Mouse (Mus musculus) CH12.LX (cell line): ENCODE measurements around the gene Dnah11. TPM values are rescaled to one million over a fixed set of nuclear protein-coding genes. Genes with fewer than 3 reads are reported as not detected.
A peak's percentile ranks its signal among the peaks of the same experiment; 100 is the strongest.

Experiments used
- DNase-seq: peaks from one replicate; pipeline ENCODE4 v3.0.0-alpha.2; 2013; ENCODE audit errors: extremely low read depth
- H3K27ac ChIP-seq: 2 replicates; pipeline ENCODE4 v1.5.1; 2012; ENCODE audit warnings: low read depth, mild to moderate bottlenecking, control low read depth, moderate library complexity; ENCODE audit not compliant: insufficient read depth
- H3K27me3 ChIP-seq: replicated peaks from 2 replicates; pipeline ENCODE3; 2012; ENCODE audit warnings: inconsistent platforms
- H3K36me3 ChIP-seq, 2 experiments: replicated peaks in 1 of 2; 2 replicates each; pipeline versions ENCODE3 to v1.6.1; 2012; ENCODE audit warnings: inconsistent platforms in 1 of 2, low read length in 1 of 2, mild to moderate bottlenecking in 1 of 2, mixed read lengths in 1 of 2, moderate library complexity in 1 of 2; ENCODE audit not compliant: control insufficient read depth in 1 of 2, insufficient read depth in 1 of 2
- H3K4me1 ChIP-seq, 2 experiments: 2 replicates each; pipeline ENCODE4 v1.6.1; 2012; ENCODE audit warnings: inconsistent platforms in 1 of 2, moderate library complexity in 1 of 2; ENCODE audit not compliant: insufficient read depth in 2 of 2, control insufficient read depth in 1 of 2
- H3K4me2 ChIP-seq: 2 replicates; pipeline ENCODE4 v1.6.1; 2012; ENCODE audit warnings: low read depth, mild to moderate bottlenecking, control low read depth; ENCODE audit not compliant: poor library complexity, insufficient read depth, severe bottlenecking
- H3K4me3 ChIP-seq, 3 experiments: fragments of 150-350 bp in 1 of 3; sonication (generic) in 1 of 3; replicated peaks in 1 of 3; 2 replicates each; pipeline versions ENCODE3 to v1.5.1; 2011 to 2012; ENCODE audit warnings: low read depth in 2 of 3, low read length in 2 of 3, mild to moderate bottlenecking in 2 of 3, moderate library complexity in 2 of 3, control low read depth in 1 of 3, improper control_type of control experiment in 1 of 3, inconsistent platforms in 1 of 3, mixed read lengths in 1 of 3; ENCODE audit not compliant: poor library complexity in 1 of 3
- H3K79me2 ChIP-seq: replicated peaks from 2 replicates; pipeline ENCODE4 v1.6.1; 2012; ENCODE audit warnings: mild to moderate bottlenecking, moderate library complexity; ENCODE audit not compliant: control insufficient read depth, poor library complexity, insufficient read depth, severe bottlenecking; ENCODE audit errors: extremely low read depth
- H3K9ac ChIP-seq: 2 replicates; pipeline ENCODE4 v1.6.1; 2012; ENCODE audit warnings: low read depth, mild to moderate bottlenecking, control low read depth, moderate library complexity; ENCODE audit not compliant: insufficient read depth
- H3K9me3 ChIP-seq: replicated peaks from 2 replicates; pipeline ENCODE3; 2012; ENCODE audit warnings: low read length, inconsistent platforms, mixed read lengths
- BHLHE40 ChIP-seq: IDR thresholded peaks from 2 replicates; pipeline ENCODE4 v1.6.1; 2011; ENCODE audit warnings: mild to moderate bottlenecking, low read depth, low read length, improper control_type of control experiment
- CTCF ChIP-seq, 2 experiments: IDR thresholded peaks in 1 of 2; conservative IDR thresholded peaks in 1 of 2; 2 replicates each; pipeline ENCODE4 v1.5.1; 2011 to 2012; ENCODE audit warnings: low read depth in 2 of 2, low read length in 2 of 2, improper control_type of control experiment in 1 of 2, inconsistent platforms in 1 of 2, mild to moderate bottlenecking in 1 of 2, moderate library complexity in 1 of 2
- E2F4 ChIP-seq: IDR thresholded peaks from 2 replicates; pipeline ENCODE4 v1.6.1; 2011; ENCODE audit warnings: low read depth, low read length, improper control_type of control experiment; ENCODE audit not compliant: insufficient replicate concordance
- GABPA ChIP-seq: IDR thresholded peaks from 2 replicates; pipeline ENCODE4 v1.6.1; 2012; ENCODE audit warnings: low read depth, low read length, improper control_type of control experiment, inconsistent platforms; ENCODE audit not compliant: insufficient replicate concordance
- JUND ChIP-seq: conservative IDR thresholded peaks from 2 replicates; pipeline ENCODE4 v1.6.1; 2011; ENCODE audit warnings: low read depth, low read length, improper control_type of control experiment
- MAFK ChIP-seq: IDR thresholded peaks from 2 replicates; pipeline ENCODE4 v1.6.1; 2011; ENCODE audit warnings: low read length, improper control_type of control experiment; ENCODE audit not compliant: insufficient replicate concordance
- MAX ChIP-seq: IDR thresholded peaks from 2 replicates; pipeline ENCODE4 v1.6.1; 2011; ENCODE audit warnings: low read length, improper control_type of control experiment
- POLR2AphosphoS2 ChIP-seq: IDR thresholded peaks from 2 replicates; pipeline ENCODE4 v1.6.1; 2011; ENCODE audit warnings: low read depth, low read length, improper control_type of control experiment
- RAD21 ChIP-seq: IDR thresholded peaks from 2 replicates; pipeline ENCODE4 v1.6.1; 2011; ENCODE audit warnings: low read depth, mild to moderate bottlenecking, low read length, improper control_type of control experiment, moderate library complexity
- SMC3 ChIP-seq: IDR thresholded peaks from 2 replicates; pipeline ENCODE4 v1.6.1; 2011; ENCODE audit warnings: low read depth, low read length, improper control_type of control experiment
- TCF12 ChIP-seq: IDR thresholded peaks from 2 replicates; pipeline ENCODE4 v1.6.1; 2014; ENCODE audit warnings: low read depth, mild to moderate bottlenecking, inconsistent platforms, low read length, improper control_type of control experiment
- ZC3H11A ChIP-seq: IDR thresholded peaks from 2 replicates; pipeline ENCODE4 v1.6.1; 2012; ENCODE audit warnings: low read depth, mild to moderate bottlenecking, inconsistent platforms, low read length, improper control_type of control experiment
- ZNF384 ChIP-seq: IDR thresholded peaks from 2 replicates; pipeline ENCODE4 v1.6.1; 2012; ENCODE audit warnings: low read depth, low read length, improper control_type of control experiment, inconsistent platforms
- dilution Hi-C: fragments of 300-500 bp; cut with MboI; formaldehyde crosslinking; loops from 2 replicates; pipeline ENCODE4 v1.14.3; 2020; ENCODE audit warnings: low sequenced_read_pairs; ENCODE audit not compliant: extremely low pct_unique_long_range_greater_than_20kb, extremely low pct_ligation_motif_present
- in situ Hi-C: fragments of 300-500 bp; cut with MboI; formaldehyde crosslinking; loops from 3 replicates; pipeline ENCODE4 v1.14.3; 2019; ENCODE audit warnings: low sequenced_read_pairs, low pct_ligation_motif_present, low pct_unique_long_range_greater_than_20kb, mixed read lengths
- polyA plus RNA-seq: library from polyadenylated mRNA; unstranded; fragments of >175 nt; gene quantifications from 2 replicates; pipeline ENCODE4 v1.2.1, GENCODE M21; 2012; ENCODE audit warnings: low read depth; ENCODE audit not compliant: insufficient read length
- total RNA-seq, 2 experiments: library from RNA; depleted of rRNA; stranded (reverse); fragments of 300-350 nt in 1 of 2; fragments of >200 nt in 1 of 2; gene quantifications; 2 replicates each; pipeline ENCODE4 v1.2.3; 2012 to 2014

Dnah11 gene
- total and polyA plus RNA-seq, 3 experiments: 0.85 to 2.5 (median 1.2) TPM

GRCm38 (mm10) chr12:117853316-117853715 lies 345.5 kb downstream of the Dnah11 start:
- Histone ChIP-seq H3K9ac (no peak overlapping the region), H3K27me3 (no peaks in the 10 kb centered on the region), H3K36me3 (peaks cover 0 to 40% of the 10 kb centered on the region in 2 experiments), H3K4me3 (no peak overlapping the region), H3K4me2 (no peak overlapping the region), H3K27ac (no peak overlapping the region), H3K9me3 (no peaks in the 10 kb centered on the region), H3K79me2 (no peaks in the 10 kb centered on the region; the same call in 1 of the 2 replicates), H3K4me1 (peaks cover 0 to 23% of the 10 kb centered on the region in 2 experiments; a peak in 2 of 4 replicates)
- in situ Hi-C loops (no loop called here), dilution Hi-C loops (no loop called here)
- peak; percentile 51 for DNase-seq
- TF ChIP-seq CTCF (conservative IDR thresholded peaks at IDR 0.05 in 1 of 2, IDR thresholded peaks at IDR 0.05 in 1 of 2; ENCODE audit: low read depth in 2 of 2, low read length in 2 of 2) (peak; percentile 85 to 95), RAD21 (peak; percentile 46), E2F4 (no peak), ZC3H11A (no peak), SMC3 (peak; percentile 86), POLR2AphosphoS2 (no peak)

GRCm38 (mm10) chr12:117850472-117850871 lies 348.4 kb downstream of the Dnah11 start:
- DNase-seq: no peak
- Histone ChIP-seq H3K9me3 (no peaks in the 10 kb centered on the region), H3K4me3 (no peak overlapping the region), H3K36me3 (peaks cover 0 to 36% of the 10 kb centered on the region in 2 experiments), H3K4me2 (no peak overlapping the region), H3K9ac (no peak overlapping the region), H3K27me3 (no peaks in the 10 kb centered on the region), H3K79me2 (no peaks in the 10 kb centered on the region), H3K27ac (no peak overlapping the region), H3K4me1 (peaks cover 0 to 38% of the 10 kb centered on the region in 2 experiments; a peak in 3 of 4 replicates)
- dilution Hi-C loops: no loop called here
- in situ Hi-C loops: no loop called here
- TF ChIP-seq E2F4 (no peak), MAX (no peak), MAFK (no peak), ZNF384 (no peak), GABPA (no peak)

DNA sequence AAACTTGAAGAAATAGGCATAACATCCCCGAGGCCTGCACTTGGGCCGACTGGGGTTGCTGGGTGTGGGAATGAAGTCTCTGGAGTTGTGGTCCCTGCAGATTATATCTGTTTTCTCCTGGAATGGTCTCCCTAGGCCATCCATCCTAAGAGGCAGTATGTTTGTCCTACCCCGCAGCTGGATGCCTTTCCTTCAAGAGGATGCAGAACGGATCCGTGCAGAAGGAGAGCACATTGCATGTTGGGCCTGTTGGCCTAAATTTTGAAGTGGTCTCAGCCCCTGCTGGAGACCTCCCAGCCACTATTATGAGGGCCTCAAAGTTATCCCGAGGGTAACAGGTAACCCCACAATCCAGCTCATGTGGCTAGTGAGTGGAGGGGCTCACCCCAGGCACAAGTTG lies 350.2 kb downstream of the Dnah11 start:
- Histone ChIP-seq H3K27ac (no peak overlapping the region), H3K79me2 (peaks cover 3% of the 10 kb centered on the region; the same call in 1 of the 2 replicates), H3K27me3 (no peaks in the 10 kb centered on the region), H3K36me3 (peaks cover 0 to 29% of the 10 kb centered on the region in 2 experiments), H3K9me3 (no peaks in the 10 kb centered on the region), H3K9ac (no peak overlapping the region), H3K4me2 (no peak overlapping the region), H3K4me1 (peaks cover 0 to 37% of the 10 kb centered on the region in 2 experiments; a peak in 3 of 4 replicates), H3K4me3 (no peak overlapping the region)
- DNase-seq: no peak
- TF ChIP-seq GABPA (no peak), TCF12 (no peak), JUND (no peak), BHLHE40 (no peak)
- dilution Hi-C loops: no loop called here
- in situ Hi-C loops: no loop called here
